Mouse (Mus musculus) midbrain, embryonic 14.5 days (tissue): ENCODE results near the gene Hoxd13. TPM values are rescaled to one million over a fixed set of nuclear protein-coding genes. Genes with fewer than 3 reads are reported as not detected.

Experiments used
- ATAC-seq: fragments of 200-750 bp; cut with Nextera tagmentation; 2 replicates; pipeline ENCODE4 v1.8.0; 2017; ENCODE audit warnings: moderate number of reproducible peaks, moderate library complexity; ENCODE audit not compliant: low FRiP score, low TSS enrichment
- DNase-seq: peaks from one replicate; pipeline ENCODE4 v3.0.0-alpha.2; 2015
- H3K27ac ChIP-seq: fragments of 300-500 bp; sonication (generic); replicated peaks from 2 replicates; pipeline ENCODE4 v1.5.1; 2014; ENCODE audit warnings: mild to moderate bottlenecking, low read depth, low read length, moderate library complexity
- H3K27me3 ChIP-seq: fragments of 300-500 bp; sonication (generic); 2 replicates; pipeline ENCODE4 v1.6.1; 2014; ENCODE audit warnings: low read length, control low read depth, mixed read lengths; ENCODE audit not compliant: control insufficient read depth, insufficient read depth
- H3K36me3 ChIP-seq: fragments of 300-500 bp; sonication (generic); 2 replicates; pipeline ENCODE4 v1.6.1; 2014; ENCODE audit warnings: low read length, control low read depth; ENCODE audit not compliant: control insufficient read depth, insufficient read depth
- H3K4me1 ChIP-seq: fragments of 300-500 bp; sonication (generic); 2 replicates; pipeline ENCODE4 v1.6.1; 2014; ENCODE audit warnings: mild to moderate bottlenecking, antibody characterized with exemption, low read length, control low read depth; ENCODE audit not compliant: control insufficient read depth, insufficient read depth
- H3K4me2 ChIP-seq: fragments of 300-500 bp; sonication (generic); 2 replicates; pipeline ENCODE4 v1.6.1; 2014; ENCODE audit warnings: mild to moderate bottlenecking, low read length, moderate library complexity
- H3K4me3 ChIP-seq: fragments of 300-500 bp; sonication (generic); replicated peaks from 2 replicates; pipeline ENCODE4 v1.5.1; 2014; ENCODE audit warnings: low read depth, low read length
- H3K9ac ChIP-seq: fragments of 300-500 bp; sonication (generic); replicated peaks from 2 replicates; pipeline ENCODE4 v1.6.1; 2014; ENCODE audit warnings: mild to moderate bottlenecking, low read length, moderate library complexity
- H3K9me3 ChIP-seq: fragments of 300-500 bp; sonication (generic); 2 replicates; pipeline ENCODE4 v1.6.1; 2016; ENCODE audit warnings: low read length, control low read depth, mixed read lengths; ENCODE audit not compliant: control insufficient read depth
- WGBS: fragments of 180-500 bp; shearing (Covaris S2); extraction: QIAGEN DNeasy Blood & Tissue Kit; methylation state at CpG from one replicate; pipeline ENCODE4 v1.1.7; 2014; 5-methylcytosine and 5-hydroxymethylcytosine counted together
- polyA plus RNA-seq: library from polyadenylated mRNA; unstranded; fragments of >200 nt; fragmentation: Nextera tagmentation; extraction: Ambion mirVana; gene quantifications from 2 replicates; pipeline ENCODE4 v1.2.1, GENCODE M21; 2014

The Hoxd13 gene
- polyA plus RNA-seq, 1 experiment from 2014 or later: 0.11 TPM

- DNase-seq (peak; percentile 58), ATAC-seq (no peak)
- H3K4me2 ChIP-seq: no peak overlapping the region
- 10% methylated on average over 17 of the region's 17 CpGs for WGBS
- H3K9ac ChIP-seq: no peak overlapping the region
- H3K27ac ChIP-seq: no peak overlapping the region
- peaks cover 83% of the 10 kb centered on the region for H3K27me3 ChIP-seq
- H3K9me3 ChIP-seq: no peaks in the 10 kb centered on the region
- H3K36me3 ChIP-seq: no peaks in the 10 kb centered on the region
- no peak overlapping the region for H3K4me3 ChIP-seq
- 0 out of 2 replicates have a peak, but pooled peaks cover 3% of the 10 kb centered on the region for H3K4me1 ChIP-seq
Observed at GRCm38 (mm10) chr2:74653781-74654535, 14.2 kb upstream of the Hoxd13 start.

- DNase-seq (peak; percentile 35), ATAC-seq (no peak)
- H3K4me1 ChIP-seq: 0 out of 2 replicates have a peak, but pooled peaks cover 3% of the 10 kb centered on the region
- peak overlapping the region; percentile 32; the same call in 1 of the 2 replicates for H3K4me3 ChIP-seq
- H3K9me3 ChIP-seq: no peaks in the 10 kb centered on the region
- H3K27ac ChIP-seq: peak overlapping the region; percentile 60
- 5% methylated on average over 20 of the region's 20 CpGs for WGBS
- H3K27me3 ChIP-seq: peaks cover 82% of the 10 kb centered on the region
- peak overlapping the region; percentile 51 for H3K4me2 ChIP-seq
- no peak overlapping the region; the same call in 1 of the 2 replicates for H3K9ac ChIP-seq
- H3K36me3 ChIP-seq: no peaks in the 10 kb centered on the region
Observed at GRCm38 (mm10) chr2:74654743-74655419, 13.2 kb upstream of the Hoxd13 start.

GRCm38 (mm10) chr2:74655420-74655781, 12.7 kb upstream of the Hoxd13 start:
- Histone ChIP-seq H3K27me3 (peaks cover 82% of the 10 kb centered on the region), H3K4me2 (peak overlapping the region; percentile 51), H3K4me3 (peak overlapping the region; percentile 32), H3K27ac (peak overlapping the region; percentile 60), H3K9ac (peak overlapping the region; percentile 39; the same call in 1 of the 2 replicates), H3K4me1 (0 out of 2 replicates have a peak, but pooled peaks cover 3% of the 10 kb centered on the region), H3K9me3 (no peaks in the 10 kb centered on the region), H3K36me3 (no peaks in the 10 kb centered on the region)
- 0% methylated on average over 39 of the region's 47 CpGs for WGBS
- peak; percentile 55 for DNase-seq
- ATAC-seq: no peak

GRCm38 (mm10) chr2:74655821-74656631, 12.1 kb upstream of the Hoxd13 start:
- 0 out of 2 replicates have a peak, but pooled peaks cover 3% of the 10 kb centered on the region for H3K4me1 ChIP-seq
- under 1% methylated on average over 68 of the region's 69 CpGs for WGBS
- H3K9ac ChIP-seq: peak overlapping the region; percentile 39; the same call in 1 of the 2 replicates
- peak overlapping the region; percentile 51 for H3K4me2 ChIP-seq
- H3K9me3 ChIP-seq: no peaks in the 10 kb centered on the region
- peaks cover 82% of the 10 kb centered on the region for H3K27me3 ChIP-seq
- ATAC-seq (no peak; the same call in 1 of the 2 replicates), DNase-seq (peak; percentile 74)
- H3K27ac ChIP-seq: peak overlapping the region; percentile 60
- H3K36me3 ChIP-seq: no peaks in the 10 kb centered on the region
- H3K4me3 ChIP-seq: peak overlapping the region; percentile 32

- H3K9me3 ChIP-seq: no peaks in the 10 kb centered on the region
- no peak overlapping the region; the same call in 1 of the 2 replicates for H3K27ac ChIP-seq
- peak; percentile 56 for DNase-seq
- H3K9ac ChIP-seq: no peak overlapping the region
- 1% methylated on average over 4 of the region's 4 CpGs for WGBS
- H3K4me1 ChIP-seq: peaks cover 3% of the 10 kb centered on the region; the same call in 1 of the 2 replicates
- H3K4me3 ChIP-seq: no peak overlapping the region; the same call in 1 of the 2 replicates
- H3K36me3 ChIP-seq: no peaks in the 10 kb centered on the region
- H3K4me2 ChIP-seq: no peak overlapping the region; the same call in 1 of the 2 replicates
- H3K27me3 ChIP-seq: peaks cover 84% of the 10 kb centered on the region
- ATAC-seq: no peak
Observed at GRCm38 (mm10) chr2:74656632-74657021, 11.5 kb upstream of the Hoxd13 start.

GRCm38 (mm10) chr2:74657251-74658023, 10.7 kb upstream of the Hoxd13 start:
- peaks cover 85% of the 10 kb centered on the region for H3K27me3 ChIP-seq
- H3K9me3 ChIP-seq: no peaks in the 10 kb centered on the region
- peak overlapping the region; percentile 3; the same call in 1 of the 2 replicates for H3K4me2 ChIP-seq
- WGBS: 3% methylated on average over 62 of the region's 62 CpGs
- H3K36me3 ChIP-seq: no peaks in the 10 kb centered on the region
- H3K4me3 ChIP-seq: peak overlapping the region; percentile 22
- peak overlapping the region; percentile 67 for H3K27ac ChIP-seq
- DNase-seq (peak; percentile 54), ATAC-seq (no peak)
- peak overlapping the region; percentile 37; the same call in 1 of the 2 replicates for H3K9ac ChIP-seq
- peaks cover 3% of the 10 kb centered on the region; the same call in 1 of the 2 replicates for H3K4me1 ChIP-seq

GRCm38 (mm10) chr2:74658024-74658666, 10.0 kb upstream of the Hoxd13 start:
- Histone ChIP-seq H3K4me1 (peaks cover 3% of the 10 kb centered on the region; the same call in 1 of the 2 replicates), H3K9ac (peak overlapping the region; percentile 37; the same call in 1 of the 2 replicates), H3K36me3 (no peaks in the 10 kb centered on the region), H3K4me3 (peak overlapping the region; percentile 22), H3K27me3 (peaks cover 89% of the 10 kb centered on the region), H3K4me2 (no peak overlapping the region), H3K27ac (peak overlapping the region; percentile 67), H3K9me3 (no peaks in the 10 kb centered on the region)
- ATAC-seq (no peak), DNase-seq (peak; percentile 51)
- WGBS: 3% methylated on average over 15 of the region's 15 CpGs
